In the genomic region with DNA sequence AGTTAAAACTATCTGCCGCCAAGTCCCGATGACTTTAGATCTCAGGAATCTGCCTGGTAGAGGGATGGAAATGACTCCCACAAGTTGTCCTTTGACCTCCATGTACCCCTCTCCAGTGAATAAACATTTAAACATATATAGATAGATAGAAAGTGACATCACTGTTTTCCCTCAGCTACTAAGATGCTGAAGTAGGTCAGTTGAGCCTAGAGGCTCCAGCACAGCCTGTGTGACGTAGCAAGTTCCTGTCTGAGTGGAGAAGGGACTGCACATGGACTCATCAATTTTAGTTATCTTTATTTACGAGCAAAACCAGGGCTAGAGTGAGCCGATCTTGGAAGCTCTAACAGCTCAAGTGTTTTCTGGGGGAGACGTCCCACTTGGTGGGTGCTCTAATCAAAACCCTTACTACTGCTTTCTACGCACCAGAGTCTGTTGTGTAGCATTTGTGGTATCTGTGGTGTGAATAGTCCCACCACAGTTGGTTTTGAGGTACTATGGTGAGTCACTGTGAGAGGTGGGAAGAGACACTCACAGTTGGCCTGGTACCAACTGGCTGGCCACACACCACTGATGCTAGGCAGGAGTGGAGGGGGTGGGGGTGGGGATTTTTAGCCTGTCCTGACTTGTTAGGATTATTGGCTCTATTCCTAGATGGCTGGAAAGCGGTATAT, we compare ENCODE assay signal across 9 mouse cellular contexts. TPM values are rescaled to one million over a fixed set of nuclear protein-coding genes. Genes with fewer than 3 reads are reported as not detected.
DNase-seq lines count a peak whose midpoint lies in the region; ATAC-seq and TF ChIP-seq lines count a peak whose summit lies in the region.
"Had no signal": no experiment of that assay in that cellular context is flagged by ENCODE, and none has a peak within 500 bp of the region (broad histone marks: within the 10 kb centered on the region; RNA-seq: fewer than 3 reads in every experiment).

No protein-coding gene starts in this region.

- H3K4me1 ChIP-seq in heart, embryonic 11.5 days (ENCODE audit: control insufficient read depth, insufficient read depth, low read length): peaks cover 49% of the 10 kb centered on the region
- H3K4me1 ChIP-seq in brown adipose tissue, adult 24 weeks (ENCODE audit: control insufficient read depth, insufficient read depth, insufficient read length, low read length): peaks cover 33% of the 10 kb centered on the region
- no peaks in the 10 kb centered on the region for H3K4me1 ChIP-seq in forebrain, postnatal 0 days (ENCODE audit: insufficient read depth)

- H3K4me2 ChIP-seq in heart, embryonic 11.5 days: no peak overlapping the region
- no peak overlapping the region for H3K4me2 ChIP-seq in forebrain, postnatal 0 days (ENCODE audit: low read depth)

- 53% methylated on average over 8 of the region's 8 CpGs for WGBS in heart, embryonic 11.5 days (ENCODE audit: insufficient replicate concordance)
- 84% methylated on average over 8 of the region's 8 CpGs for WGBS in forebrain, postnatal 0 days

- ATAC-seq in heart, embryonic 11.5 days (replicated peaks; ENCODE audit: insufficient number of reproducible peaks, low FRiP score, low TSS enrichment): no peak
- no peak for ATAC-seq in forebrain, postnatal 0 days

- no peak for DNase-seq in heart, adult 8-10 months (ENCODE audit: low spot score)
- DNase-seq in 3134 (ENCODE audit: extremely low read depth, insufficient read length, low spot score): peak; percentile 73
- peak; percentile 43 for DNase-seq in kidney, postnatal 14 days
- no peak for DNase-seq in embryo, embryonic 10 days (ENCODE audit: low spot score)
- no peak for DNase-seq in forebrain, postnatal 0 days
- DNase-seq in B cell, adult 2 months: no peak
- DNase-seq: gastrocnemius, postnatal 10 days had no signal

- no peak overlapping the region for H3K4me3 ChIP-seq in heart, embryonic 11.5 days (ENCODE audit: low read depth, low read length)
- H3K4me3 ChIP-seq in brown adipose tissue, adult 24 weeks (ENCODE audit: insufficient read depth, low read depth, low read length): no peak overlapping the region
- no peak overlapping the region for H3K4me3 ChIP-seq in forebrain, postnatal 0 days (ENCODE audit: low read depth, low read length)

- H3K27me3 ChIP-seq in heart, embryonic 11.5 days (ENCODE audit: control insufficient read depth, insufficient read depth, low read length): no peaks in the 10 kb centered on the region
- H3K27me3 ChIP-seq in forebrain, postnatal 0 days (ENCODE audit: insufficient read depth, low read length): no peaks in the 10 kb centered on the region

- H3K9me3 ChIP-seq in heart, embryonic 11.5 days (replicated peaks; ENCODE audit: control insufficient read depth, low read length): no peaks in the 10 kb centered on the region
- no peaks in the 10 kb centered on the region for H3K9me3 ChIP-seq in forebrain, postnatal 0 days (ENCODE audit: low read length)

- H3K27ac ChIP-seq in heart, embryonic 11.5 days (ENCODE audit: low read depth, low read length): peak overlapping the region; percentile 0; the same call in 1 of the 2 replicates
- peak overlapping the region; percentile 9 for H3K27ac ChIP-seq in brown adipose tissue, adult 24 weeks (replicated peaks; ENCODE audit: low read depth, low read length)
- no peak overlapping the region for H3K27ac ChIP-seq in forebrain, postnatal 0 days (ENCODE audit: low read depth, low read length)

- no peak for TF ChIP-seq CTCF in forebrain, postnatal 0 days (IDR thresholded peaks at IDR 0.05; ENCODE audit: low read depth)

- no peak overlapping the region for H3K9ac ChIP-seq in heart, embryonic 11.5 days (ENCODE audit: low read depth, low read length)
- H3K9ac ChIP-seq in forebrain, postnatal 0 days: no peak overlapping the region

- no peaks in the 10 kb centered on the region for H3K36me3 ChIP-seq in heart, embryonic 11.5 days (ENCODE audit: control insufficient read depth, insufficient read depth, low read length)
- H3K36me3 ChIP-seq in forebrain, postnatal 0 days (ENCODE audit: insufficient read depth): no peaks in the 10 kb centered on the region

RNA-seq across cellular contexts. Expression of a gene that starts 43.1 kb away (rescaled TPM):
- 25.3 and 31.0 TPM in 2 replicates for polyA plus RNA-seq in heart, embryonic 11.5 days (2014; fragmentation: Nextera tagmentation; extraction: Ambion mirVana)
- total RNA-seq in heart, adult 8-10 months (2022): 10 to 100 TPM; 63.6 to 67.4 (median 65.5) TPM
- 115 and 176 TPM in 2 replicates for polyA plus RNA-seq in brown adipose tissue, adult 24 weeks (2012; ENCODE audit: insufficient read depth, insufficient read length, missing spikeins)
- total RNA-seq in forebrain, postnatal 0 days (2014; rRNA removed): 24.3 and 30.9 TPM in 2 replicates
- polyA plus RNA-seq in forebrain, postnatal 0 days (2015; fragmentation: Nextera tagmentation; extraction: Ambion mirVana): 22.0 and 29.0 TPM in 2 replicates

Comparison
In these comparisons a context has a peak if more than half of its experiments do, and no peak if none do; other contexts are left out.
1. DNase-seq: peak in 3134 (single experiment) and kidney, postnatal 14 days (single experiment); none in heart, adult 8-10 months (single experiment), embryo, embryonic 10 days (single experiment), forebrain, postnatal 0 days (single experiment) and B cell, adult 2 months (0 of 2).